Mouse (Mus musculus) brown adipose tissue, adult 24 weeks (tissue): ENCODE measurements at regions not wholly inside any gene's neighbourhood (a gene's known extent, or its start where the extent isn't known, plus 50 kb on each side); places are given as distances from the start of the nearest gene placed in this dataset.

Source experiments
- H3K27ac ChIP-seq: fragments of 200-500 bp; replicated peaks from 2 replicates; pipeline ENCODE4 v1.5.1; 2012; ENCODE audit warnings: low read depth, mild to moderate bottlenecking, low read length
- H3K4me1 ChIP-seq: fragments of 200-500 bp; 2 replicates; pipeline ENCODE4 v1.6.1; 2012; ENCODE audit warnings: low read length, mixed read lengths; ENCODE audit not compliant: control insufficient read depth, insufficient read depth, insufficient read length
- H3K4me3 ChIP-seq: fragments of 200-500 bp; 2 replicates; pipeline ENCODE4 v1.5.1; 2012; ENCODE audit warnings: low read depth, mild to moderate bottlenecking, low read length, moderate library complexity; ENCODE audit not compliant: insufficient read depth

GRCm38 (mm10) chr7:40429416-40429815 lies 468.7 kb upstream of the Vstm2b start:
- no peak overlapping the region for H3K4me3 ChIP-seq
- H3K27ac ChIP-seq, result no peak overlapping the region
- H3K4me1 ChIP-seq, result no peaks in the 10 kb centered on the region

- no peak overlapping the region for H3K4me3 ChIP-seq
- no peaks in the 10 kb centered on the region for H3K4me1 ChIP-seq
- no peak overlapping the region for H3K27ac ChIP-seq
Observed at GRCm38 (mm10) chr7:40433906-40434305, 464.2 kb upstream of the Vstm2b start.

- H3K4me3 ChIP-seq, result no peak overlapping the region
- no peaks in the 10 kb centered on the region for H3K4me1 ChIP-seq
- H3K27ac ChIP-seq, result no peak overlapping the region
Observed at GRCm38 (mm10) chr7:40441128-40441527, 457.0 kb upstream of the Vstm2b start.

- Histone ChIP-seq H3K27ac (no peak overlapping the region), H3K4me1 (no peaks in the 10 kb centered on the region), H3K4me3 (no peak overlapping the region)
Observed at GRCm38 (mm10) chr7:40441786-40442185, 456.3 kb upstream of the Vstm2b start.

GRCm38 (mm10) chr7:40466382-40466781 lies 431.7 kb upstream of the Vstm2b start:
- Histone ChIP-seq H3K27ac (no peak overlapping the region), H3K4me1 (no peaks in the 10 kb centered on the region), H3K4me3 (no peak overlapping the region)

- Histone ChIP-seq H3K4me1 (no peaks in the 10 kb centered on the region), H3K4me3 (no peak overlapping the region), H3K27ac (no peak overlapping the region)
Observed at GRCm38 (mm10) chr7:40487256-40487655, 410.9 kb upstream of the Vstm2b start.

GRCm38 (mm10) chr7:40522703-40523267 lies 375.3 kb upstream of the Vstm2b start:
- Histone ChIP-seq H3K4me3 (no peak overlapping the region), H3K27ac (no peak overlapping the region), H3K4me1 (no peaks in the 10 kb centered on the region)

GRCm38 (mm10) chr7:40536601-40537000 lies 361.5 kb upstream of the Vstm2b start:
- Histone ChIP-seq H3K27ac (no peak overlapping the region), H3K4me3 (no peak overlapping the region), H3K4me1 (no peaks in the 10 kb centered on the region)

GRCm38 (mm10) chr7:40537621-40538020 lies 360.5 kb upstream of the Vstm2b start:
- Histone ChIP-seq H3K4me1 (no peaks in the 10 kb centered on the region), H3K4me3 (no peak overlapping the region), H3K27ac (no peak overlapping the region)

GRCm38 (mm10) chr7:40539789-40540188 lies 358.3 kb upstream of the Vstm2b start:
- Histone ChIP-seq H3K4me3 (no peak overlapping the region), H3K4me1 (no peaks in the 10 kb centered on the region), H3K27ac (no peak overlapping the region)

- H3K27ac ChIP-seq, result no peak overlapping the region
- H3K4me3 ChIP-seq, result no peak overlapping the region
- no peaks in the 10 kb centered on the region for H3K4me1 ChIP-seq
Observed at GRCm38 (mm10) chr7:40541283-40541682, 356.8 kb upstream of the Vstm2b start.

GRCm38 (mm10) chr7:40563447-40564118 lies 334.5 kb upstream of the Vstm2b start:
- Histone ChIP-seq H3K4me1 (no peaks in the 10 kb centered on the region), H3K4me3 (no peak overlapping the region), H3K27ac (no peak overlapping the region)

- H3K4me1 ChIP-seq, result no peaks in the 10 kb centered on the region
- no peak overlapping the region for H3K4me3 ChIP-seq
- no peak overlapping the region for H3K27ac ChIP-seq
Observed at GRCm38 (mm10) chr7:40575971-40576370, 322.2 kb upstream of the Vstm2b start.

- H3K27ac ChIP-seq, result no peak overlapping the region
- no peak overlapping the region for H3K4me3 ChIP-seq
- no peaks in the 10 kb centered on the region for H3K4me1 ChIP-seq
Observed at GRCm38 (mm10) chr7:40577365-40577764, 320.8 kb upstream of the Vstm2b start.

- Histone ChIP-seq H3K27ac (no peak overlapping the region), H3K4me1 (no peaks in the 10 kb centered on the region), H3K4me3 (no peak overlapping the region)
Observed at GRCm38 (mm10) chr7:40620761-40621160, 277.4 kb upstream of the Vstm2b start.

- Histone ChIP-seq H3K4me3 (no peak overlapping the region), H3K4me1 (no peaks in the 10 kb centered on the region), H3K27ac (no peak overlapping the region)
Observed at GRCm38 (mm10) chr7:40622811-40623210, 275.3 kb upstream of the Vstm2b start.
